Mouse (Mus musculus): ENCODE data around the gene Zfp784. TPM values are rescaled to one million over a fixed set of nuclear protein-coding genes. Genes with fewer than 3 reads are reported as not detected.
"Not testable (repeated sequence)": the region's sequence is repeated elsewhere in the genome, so short reads cannot be mapped to it uniquely, and the experiment has no call there.

Zfp784 gene
- polyA plus RNA-seq (2021) = 6.3 TPM

- POLR2A ChIA-PET = interaction anchor here (0.8 to 3.4 kb wide), 6 partner anchors 11 to 22 kb away, joined by 3 to 15 read pairs (median 4); partner anchors contain the start of genes Ccdc106, Zfp580 and Zfp865
- no peaks in the 10 kb centered on the region for H3K27me3 ChIP-seq
- no peak for DNase-seq (ENCODE audit: low read depth, low spot score)
- peak; percentile 97 for ATAC-seq
- CTCF ChIA-PET = interaction anchor here (0.7 kb wide), 1 partner anchor 22 kb away, joined by 3 read pairs; no protein-coding TSS in a partner anchor
- in situ Hi-C loops (cut with MboI; ENCODE audit: low pct_unique_long_range_greater_than_20kb) = no loop called here
- no peak for TF ChIP-seq CTCF (IDR thresholded peaks at IDR 0.05)
These were observed at the start of gene Zfp784 for GRCm38 (mm10) chr7:5038109-5038732. Gene Zfp784 (minus strand): TSS chr7:5038446.

DNA sequence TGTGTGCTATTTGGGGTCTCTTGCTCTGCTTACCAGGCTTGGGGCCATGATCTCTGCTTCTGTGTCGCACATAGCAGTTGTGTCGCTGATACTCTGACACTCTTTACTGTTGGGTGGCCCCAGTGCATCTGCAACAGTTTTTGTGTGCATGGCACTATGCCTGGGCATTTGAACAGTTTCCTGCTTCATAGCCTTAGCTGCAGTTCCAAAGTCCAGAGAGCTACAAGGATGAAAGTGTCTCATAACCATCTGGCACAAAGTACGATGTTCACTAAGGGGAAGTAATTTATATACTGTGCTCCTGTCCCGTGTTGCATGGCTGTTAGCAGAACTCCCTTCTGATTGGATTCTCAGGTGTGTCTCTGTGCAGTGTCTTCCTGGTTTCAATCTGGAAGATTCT lies 49.6 kb upstream of the Zfp784 start:
- in situ Hi-C loops (cut with MboI; ENCODE audit: low pct_unique_long_range_greater_than_20kb) = loop anchor here (25.0 kb wide), 1 partner anchor 926 kb away; the partner anchor contains the start of genes Cdc42ep5 and Leng9
- TF ChIP-seq CTCF (IDR thresholded peaks at IDR 0.05) = no peak
- ChIA-PET POLR2A (interaction anchor here (0.6 kb wide), 1 partner anchor 25 kb away, joined by 3 read pairs; no protein-coding TSS in a partner anchor), CTCF (no interaction called here)
- H3K27me3 ChIP-seq = no peaks in the 10 kb centered on the region
- no peak for DNase-seq (ENCODE audit: low read depth, low spot score)
- ATAC-seq = no peak

- in situ Hi-C loops (cut with MboI; ENCODE audit: low pct_unique_long_range_greater_than_20kb) = loop anchor here (25.0 kb wide), 1 partner anchor 925 kb away; the partner anchor contains the start of genes Cdc42ep5 and Leng9
- TF ChIP-seq CTCF (IDR thresholded peaks at IDR 0.05) = no peak
- DNase-seq (ENCODE audit: low read depth, low spot score) = no peak
- no peaks in the 10 kb centered on the region for H3K27me3 ChIP-seq
- no peak for ATAC-seq
- CTCF ChIA-PET = interaction anchor here (0.6 kb wide), 2 partner anchors 10 to 22 kb away, joined by 3 to 4 read pairs; no protein-coding TSS in a partner anchor
- POLR2A ChIA-PET = no interaction called here
These were observed 48.7 kb upstream of the Zfp784 start for GRCm38 (mm10) chr7:5086921-5087440.

DNA sequence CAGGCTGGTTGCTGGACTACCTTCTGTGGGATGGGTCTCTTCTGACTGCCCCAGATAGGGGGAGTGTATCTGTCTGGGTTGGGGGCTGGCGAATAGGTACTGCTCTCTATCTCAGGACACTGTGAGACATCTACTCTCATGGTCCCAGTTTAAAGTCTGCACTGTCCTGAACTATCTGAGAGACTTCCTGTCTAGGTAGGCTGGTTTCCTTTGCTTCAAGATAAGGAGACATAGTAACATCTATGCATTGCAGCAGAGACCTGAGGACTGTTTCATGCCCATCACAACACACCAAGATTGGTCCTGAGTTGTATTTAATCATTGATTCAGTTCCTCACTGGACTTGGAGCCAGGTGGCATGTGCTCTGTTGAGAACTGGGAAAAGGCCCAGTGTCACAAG lies 47.3 kb upstream of the Zfp784 start:
- CTCF ChIA-PET = no interaction called here
- no peaks in the 10 kb centered on the region for H3K27me3 ChIP-seq
- POLR2A ChIA-PET = no interaction called here
- ATAC-seq = no peak
- no peak for TF ChIP-seq CTCF (IDR thresholded peaks at IDR 0.05)
- in situ Hi-C loops (cut with MboI; ENCODE audit: low pct_unique_long_range_greater_than_20kb) = loop anchor here (25.0 kb wide), 1 partner anchor 923 kb away; the partner anchor contains the start of genes Cdc42ep5 and Leng9
- DNase-seq (ENCODE audit: low read depth, low spot score) = no peak

DNA sequence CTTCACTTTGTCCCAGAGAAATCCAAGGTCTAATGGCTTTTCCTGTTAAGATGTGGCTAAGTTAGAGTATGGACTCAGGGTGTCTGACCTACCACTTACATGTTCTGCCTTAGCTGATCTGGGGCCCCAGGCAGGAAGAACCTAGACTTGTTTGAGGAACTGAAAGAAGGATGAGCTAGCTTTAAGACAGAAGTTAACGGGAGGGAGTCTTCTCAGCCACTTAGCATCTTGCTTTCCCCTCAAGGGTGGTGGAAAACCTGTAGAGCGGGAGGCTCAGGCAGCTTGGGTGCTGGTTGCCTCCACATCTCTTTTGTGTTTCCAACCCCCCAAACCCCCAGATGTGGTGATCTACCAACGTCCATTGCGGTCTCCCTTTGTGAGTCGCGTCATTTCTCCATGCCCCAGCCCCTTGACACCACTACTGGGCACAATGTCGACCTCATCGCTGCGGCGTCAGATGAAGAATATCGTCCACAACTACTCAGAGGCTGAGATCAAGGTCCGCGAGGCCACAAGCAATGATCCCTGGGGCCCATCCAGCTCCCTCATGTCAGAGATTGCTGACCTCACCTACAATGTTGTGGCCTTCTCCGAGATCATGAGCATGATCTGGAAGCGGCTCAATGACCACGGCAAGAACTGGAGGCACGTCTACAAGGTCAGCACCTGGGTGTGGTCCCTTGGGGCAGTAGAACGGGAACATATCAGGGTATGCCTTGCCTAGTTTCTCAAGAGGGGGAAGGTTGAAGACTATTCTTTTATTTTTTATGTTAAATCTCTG lies 45.3 kb upstream of the Zfp784 start:
- in situ Hi-C loops (cut with MboI; ENCODE audit: low pct_unique_long_range_greater_than_20kb) = loop anchor here (25.0 kb wide), 1 partner anchor 921 kb away; the partner anchor contains the start of genes Cdc42ep5 and Leng9
- DNase-seq (ENCODE audit: low read depth, low spot score) = no peak
- POLR2A ChIA-PET = interaction anchor here (0.9 kb wide), 1 partner anchor 22 kb away, joined by 3 read pairs; no protein-coding TSS in a partner anchor
- ATAC-seq = no peak
- CTCF ChIA-PET = interaction anchor here (0.9 to 1.0 kb wide), 2 partner anchors 8 to 34 kb away, joined by 3 read pairs; no protein-coding TSS in a partner anchor
- no peak for TF ChIP-seq CTCF (IDR thresholded peaks at IDR 0.05)
- H3K27me3 ChIP-seq = no peaks in the 10 kb centered on the region

GRCm38 (mm10) chr7:5081939-5082338 lies 43.7 kb upstream of the Zfp784 start:
- DNase-seq (ENCODE audit: low read depth, low spot score) = no peak
- CTCF ChIA-PET = interaction anchor here (1.0 kb wide), 1 partner anchor 10 kb away, joined by 3 read pairs; no protein-coding TSS in a partner anchor
- TF ChIP-seq CTCF (IDR thresholded peaks at IDR 0.05) = no peak
- POLR2A ChIA-PET = interaction anchor here (0.6 kb wide), 2 partner anchors 166 to 1108 kb away, joined by 3 read pairs; no protein-coding TSS in a partner anchor
- no peak for ATAC-seq
- in situ Hi-C loops (cut with MboI; ENCODE audit: low pct_unique_long_range_greater_than_20kb) = loop anchor here (25.0 kb wide), 1 partner anchor 920 kb away; the partner anchor contains the start of genes Cdc42ep5 and Leng9
- no peaks in the 10 kb centered on the region for H3K27me3 ChIP-seq

GRCm38 (mm10) chr7:5081241-5081640 lies 43.0 kb upstream of the Zfp784 start:
- in situ Hi-C loops (cut with MboI; ENCODE audit: low pct_unique_long_range_greater_than_20kb) = loop anchor here (25.0 kb wide), 1 partner anchor 919 kb away; the partner anchor contains the start of genes Cdc42ep5 and Leng9
- ATAC-seq (no peak), DNase-seq (ENCODE audit: low read depth, low spot score) (no peak)
- H3K27me3 ChIP-seq = no peaks in the 10 kb centered on the region
- ChIA-PET POLR2A (interaction anchor here (0.7 kb wide), 1 partner anchor 10 kb away, joined by 3 read pairs; no protein-coding TSS in a partner anchor), CTCF (no interaction called here)
- no peak for TF ChIP-seq CTCF (IDR thresholded peaks at IDR 0.05)

DNA sequence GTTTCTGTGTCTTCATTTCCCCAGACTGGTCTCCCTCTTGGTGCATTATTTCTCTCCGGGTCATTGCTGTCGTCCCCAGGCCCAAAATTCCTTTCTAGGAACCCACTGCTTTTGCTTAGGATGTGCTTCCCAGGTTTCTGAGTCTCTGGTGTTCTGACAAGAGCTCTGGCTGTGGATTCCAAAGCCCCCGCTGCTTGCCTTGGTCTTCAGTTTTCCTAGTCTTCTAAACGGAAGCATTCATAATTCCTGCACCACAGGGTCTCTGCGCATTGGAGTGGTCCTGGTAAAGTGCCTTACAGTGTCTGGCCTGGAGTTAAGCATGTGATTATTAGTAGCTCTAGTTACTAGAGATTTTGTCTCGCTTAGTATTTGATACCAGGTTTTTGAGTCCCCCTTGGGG lies 42.6 kb upstream of the Zfp784 start:
- H3K27me3 ChIP-seq = no peaks in the 10 kb centered on the region
- POLR2A ChIA-PET = interaction anchor here (0.7 kb wide), 1 partner anchor 10 kb away, joined by 3 read pairs; no protein-coding TSS in a partner anchor
- in situ Hi-C loops (cut with MboI; ENCODE audit: low pct_unique_long_range_greater_than_20kb) = loop anchor here (25.0 kb wide), 1 partner anchor 919 kb away; the partner anchor contains the start of genes Cdc42ep5 and Leng9
- no peak for TF ChIP-seq CTCF (IDR thresholded peaks at IDR 0.05)
- CTCF ChIA-PET = no interaction called here
- no peak for DNase-seq (ENCODE audit: low read depth, low spot score)
- ATAC-seq = no peak

GRCm38 (mm10) chr7:5080010-5080751 lies 41.9 kb upstream of the Zfp784 start, which contains the start of gene Epn1:
Gene Epn1 (plus strand): TSS chr7:5080235.
- TF ChIP-seq CTCF (IDR thresholded peaks at IDR 0.05) = no peak
- H3K27me3 ChIP-seq = no peaks in the 10 kb centered on the region
- peak; percentile 97 for ATAC-seq
- no peak for DNase-seq (ENCODE audit: low read depth, low spot score)
- ChIA-PET CTCF (no interaction called here), POLR2A (no interaction called here)
- in situ Hi-C loops (cut with MboI; ENCODE audit: low pct_unique_long_range_greater_than_20kb) = loop anchor here (25.0 kb wide), 1 partner anchor 918 kb away; the partner anchor contains the start of genes Cdc42ep5 and Leng9

DNA sequence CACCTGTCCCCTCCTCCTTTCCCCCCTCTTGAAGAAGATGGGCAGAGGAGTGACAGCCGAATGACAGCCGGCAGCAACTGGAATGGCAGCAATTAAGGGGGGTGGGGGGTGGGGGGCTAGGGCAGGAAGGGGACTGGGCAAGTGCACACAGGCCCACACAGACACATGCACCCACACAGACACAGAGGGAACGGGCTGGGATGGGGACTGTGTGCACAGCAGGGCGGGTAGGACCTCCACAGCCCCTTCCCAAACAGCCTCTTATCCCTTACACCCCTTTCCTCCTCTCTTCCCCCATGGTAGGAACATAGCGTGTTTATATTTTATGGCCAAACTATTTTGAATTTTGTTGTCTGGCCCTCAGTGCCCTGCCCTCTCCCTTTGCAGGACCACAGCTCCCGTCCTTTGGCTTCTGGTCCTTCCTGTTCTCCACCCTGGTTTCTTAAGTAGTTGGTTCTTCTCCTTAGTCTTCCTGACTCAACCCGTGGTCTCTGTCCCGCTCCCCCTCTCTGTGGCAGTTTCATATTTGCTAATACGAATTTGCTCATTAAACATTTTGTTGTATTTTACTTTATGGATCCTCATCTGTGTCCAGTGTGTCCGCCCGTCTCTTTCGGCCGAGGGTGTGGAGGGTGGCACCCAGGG lies 41.2 kb upstream of the Zfp784 start:
- CTCF ChIA-PET = interaction anchor here (1.3 kb wide), 1 partner anchor 10 kb away, joined by 3 read pairs; no protein-coding TSS in a partner anchor
- POLR2A ChIA-PET = not testable (repeated sequence)
- ATAC-seq = peak; percentile 0

More for the DNA sequence above, 41.2 kb upstream of the Zfp784 start:
- H3K27me3 ChIP-seq; DNase-seq (ENCODE audit: low read depth, low spot score): not testable (repeated sequence)
- in situ Hi-C loops (cut with MboI; ENCODE audit: low pct_unique_long_range_greater_than_20kb) = loop anchor here (25.0 kb wide), 1 partner anchor 917 kb away; the partner anchor contains the start of genes Cdc42ep5 and Leng9
